Mouse (Mus musculus) midbrain, embryonic 13.5 days (tissue): Measurements from ENCODE around the gene Btbd6. TPM values are rescaled to one million over a fixed set of nuclear protein-coding genes. Genes with fewer than 3 reads are reported as not detected.

ENCODE experiments used
- ATAC-seq: fragments of 200-750 bp; cut with Nextera tagmentation; 2 replicates; pipeline ENCODE4 v1.8.0; 2017; ENCODE audit warnings: mild to moderate bottlenecking, moderate TSS enrichment, moderate library complexity
- H3K27ac ChIP-seq: fragments of 300-500 bp; sonication (generic); 2 replicates; pipeline ENCODE4 v1.5.1; 2015; ENCODE audit warnings: inconsistent platforms, mild to moderate bottlenecking, moderate library complexity
- H3K27me3 ChIP-seq: fragments of 300-500 bp; sonication (generic); 2 replicates; pipeline ENCODE4 v1.6.1; 2015; ENCODE audit warnings: mild to moderate bottlenecking, inconsistent platforms
- H3K36me3 ChIP-seq: fragments of 300-500 bp; sonication (generic); 2 replicates; pipeline ENCODE4 v1.6.1; 2015; ENCODE audit warnings: mild to moderate bottlenecking, inconsistent platforms
- H3K4me1 ChIP-seq: fragments of 300-500 bp; sonication (generic); replicated peaks from 2 replicates; pipeline ENCODE4 v1.6.1; 2015; ENCODE audit warnings: inconsistent platforms
- H3K4me2 ChIP-seq: fragments of 300-500 bp; sonication (generic); replicated peaks from 2 replicates; pipeline ENCODE4 v1.6.1; 2015; ENCODE audit warnings: moderate library complexity, mild to moderate bottlenecking, inconsistent platforms
- H3K4me3 ChIP-seq: fragments of 300-500 bp; sonication (generic); replicated peaks from 2 replicates; pipeline ENCODE4 v1.5.1; 2015; ENCODE audit warnings: mild to moderate bottlenecking, inconsistent platforms
- H3K9ac ChIP-seq: fragments of 300-500 bp; sonication (generic); replicated peaks from 2 replicates; pipeline ENCODE4 v1.6.1; 2015; ENCODE audit warnings: mild to moderate bottlenecking, inconsistent platforms
- H3K9me3 ChIP-seq: fragments of 300-500 bp; sonication (generic); 2 replicates; pipeline ENCODE4 v1.6.1; 2016; ENCODE audit warnings: mild to moderate bottlenecking, inconsistent platforms
- WGBS: fragments of 180-500 bp; shearing (Covaris S2); methylation state at CpG from one replicate; pipeline ENCODE4 v1.1.7; 2015; 5-methylcytosine and 5-hydroxymethylcytosine counted together
- polyA plus RNA-seq: library from polyadenylated mRNA; unstranded; fragments of >200 nt; fragmentation: Nextera tagmentation; extraction: Ambion mirVana; gene quantifications from 2 replicates; pipeline ENCODE4 v1.2.1, GENCODE M21; 2015

Gene Btbd6
- polyA plus RNA-seq, 1 experiment from 2014 or later, result 37.8 TPM

- Histone ChIP-seq H3K36me3 (peaks cover 51% of the 10 kb centered on the region), H3K27ac (no peak overlapping the region), H3K9ac (no peak overlapping the region), H3K27me3 (no peaks in the 10 kb centered on the region), H3K9me3 (no peaks in the 10 kb centered on the region), H3K4me1 (no peaks in the 10 kb centered on the region), H3K4me2 (no peak overlapping the region), H3K4me3 (no peak overlapping the region)
- 87% methylated on average over 8 of the region's 8 CpGs for WGBS
- no peak for ATAC-seq
Measured at GRCm38 (mm10) chr12:112959421-112959820, 16.9 kb upstream of the Btbd6 start.

GRCm38 (mm10) chr12:112961428-112961827, 14.9 kb upstream of the Btbd6 start:
- no peak overlapping the region for H3K9ac ChIP-seq
- peaks cover 69% of the 10 kb centered on the region for H3K36me3 ChIP-seq
- H3K9me3 ChIP-seq, result no peaks in the 10 kb centered on the region
- no peak overlapping the region for H3K4me2 ChIP-seq
- H3K4me3 ChIP-seq, result no peak overlapping the region
- 79% methylated on average over 7 of the region's 7 CpGs for WGBS
- H3K27me3 ChIP-seq, result no peaks in the 10 kb centered on the region
- no peaks in the 10 kb centered on the region for H3K4me1 ChIP-seq
- no peak overlapping the region for H3K27ac ChIP-seq
- no peak for ATAC-seq

- no peaks in the 10 kb centered on the region for H3K4me1 ChIP-seq
- H3K4me3 ChIP-seq, result no peak overlapping the region
- H3K9me3 ChIP-seq, result no peaks in the 10 kb centered on the region
- no peaks in the 10 kb centered on the region for H3K27me3 ChIP-seq
- peaks cover 74% of the 10 kb centered on the region for H3K36me3 ChIP-seq
- no peak overlapping the region for H3K27ac ChIP-seq
- H3K4me2 ChIP-seq, result no peak overlapping the region
- 73% methylated on average over 5 of the region's 5 CpGs for WGBS
- no peak overlapping the region for H3K9ac ChIP-seq
- no peak for ATAC-seq
Measured at GRCm38 (mm10) chr12:112961872-112962271, 14.4 kb upstream of the Btbd6 start.

- 87% methylated on average over 13 of the region's 13 CpGs for WGBS
- Histone ChIP-seq H3K36me3 (peaks cover 98% of the 10 kb centered on the region), H3K27me3 (no peaks in the 10 kb centered on the region), H3K27ac (no peak overlapping the region), H3K4me1 (no peaks in the 10 kb centered on the region), H3K9ac (no peak overlapping the region), H3K4me2 (no peak overlapping the region), H3K4me3 (no peak overlapping the region), H3K9me3 (no peaks in the 10 kb centered on the region)
- ATAC-seq, result no peak
Measured at GRCm38 (mm10) chr12:112965783-112966182, 10.5 kb upstream of the Btbd6 start.

- Histone ChIP-seq H3K9ac (no peak overlapping the region), H3K9me3 (no peaks in the 10 kb centered on the region), H3K4me2 (no peak overlapping the region), H3K4me1 (no peaks in the 10 kb centered on the region), H3K4me3 (no peak overlapping the region), H3K27me3 (no peaks in the 10 kb centered on the region), H3K36me3 (peaks cover 97% of the 10 kb centered on the region), H3K27ac (no peak overlapping the region)
- no peak for ATAC-seq
- WGBS, result 68% methylated on average over 8 of the region's 8 CpGs
Measured at GRCm38 (mm10) chr12:112968943-112969342, 7.3 kb upstream of the Btbd6 start.

- Histone ChIP-seq H3K4me3 (no peak overlapping the region), H3K27ac (no peak overlapping the region), H3K4me1 (no peaks in the 10 kb centered on the region), H3K36me3 (peaks cover 93% of the 10 kb centered on the region), H3K27me3 (no peaks in the 10 kb centered on the region), H3K4me2 (no peak overlapping the region), H3K9ac (no peak overlapping the region), H3K9me3 (no peaks in the 10 kb centered on the region)
- no peak for ATAC-seq
- WGBS, result 96% methylated on average over 6 of the region's 6 CpGs
Measured at GRCm38 (mm10) chr12:112969616-112970015, 6.7 kb upstream of the Btbd6 start.

- 93% methylated on average over 9 of the region's 9 CpGs for WGBS
- Histone ChIP-seq H3K27ac (no peak overlapping the region), H3K4me1 (peaks cover 28% of the 10 kb centered on the region), H3K4me3 (no peak overlapping the region), H3K4me2 (no peak overlapping the region), H3K9me3 (no peaks in the 10 kb centered on the region), H3K9ac (no peak overlapping the region), H3K36me3 (peaks cover 68% of the 10 kb centered on the region), H3K27me3 (no peaks in the 10 kb centered on the region)
- ATAC-seq, result no peak
Measured at GRCm38 (mm10) chr12:112974736-112975135, 1.5 kb upstream of the Btbd6 start.

GRCm38 (mm10) chr12:112977156-112977555, 874 bp downstream of the Btbd6 start:
- H3K27me3 ChIP-seq, result no peaks in the 10 kb centered on the region
- H3K36me3 ChIP-seq, result peaks cover 68% of the 10 kb centered on the region
- 47% methylated on average over 12 of the region's 12 CpGs for WGBS
- peak overlapping the region; percentile 91 for H3K27ac ChIP-seq
- H3K4me2 ChIP-seq, result peak overlapping the region; percentile 75
- H3K4me3 ChIP-seq, result peak overlapping the region; percentile 65
- peak overlapping the region; percentile 86 for H3K9ac ChIP-seq
- ATAC-seq, result no peak
- peaks cover 28% of the 10 kb centered on the region for H3K4me1 ChIP-seq
- H3K9me3 ChIP-seq, result no peaks in the 10 kb centered on the region

GRCm38 (mm10) chr12:112982031-112982430, 5.7 kb downstream of the Btbd6 start:
- no peak overlapping the region for H3K27ac ChIP-seq
- H3K9me3 ChIP-seq, result no peaks in the 10 kb centered on the region
- ATAC-seq, result no peak
- H3K4me2 ChIP-seq, result no peak overlapping the region
- no peaks in the 10 kb centered on the region for H3K27me3 ChIP-seq
- 70% methylated on average over 2 of the region's 2 CpGs for WGBS
- no peak overlapping the region for H3K9ac ChIP-seq
- H3K36me3 ChIP-seq, result peaks cover 90% of the 10 kb centered on the region
- H3K4me1 ChIP-seq, result peaks cover 15% of the 10 kb centered on the region
- no peak overlapping the region for H3K4me3 ChIP-seq

GRCm38 (mm10) chr12:112985346-112985745, 9.1 kb downstream of the Btbd6 start:
- no peak for ATAC-seq
- Histone ChIP-seq H3K36me3 (peaks cover 69% of the 10 kb centered on the region), H3K27me3 (no peaks in the 10 kb centered on the region), H3K4me2 (no peak overlapping the region), H3K9me3 (no peaks in the 10 kb centered on the region), H3K27ac (no peak overlapping the region), H3K9ac (no peak overlapping the region), H3K4me3 (no peak overlapping the region), H3K4me1 (no peaks in the 10 kb centered on the region)
- 89% methylated on average over 6 of the region's 6 CpGs for WGBS

- H3K9ac ChIP-seq, result no peak overlapping the region
- WGBS, result 68% methylated on average over 6 of the region's 6 CpGs
- H3K36me3 ChIP-seq, result peaks cover 67% of the 10 kb centered on the region
- no peaks in the 10 kb centered on the region for H3K27me3 ChIP-seq
- H3K27ac ChIP-seq, result no peak overlapping the region
- no peak overlapping the region for H3K4me2 ChIP-seq
- H3K4me3 ChIP-seq, result no peak overlapping the region
- no peaks in the 10 kb centered on the region for H3K4me1 ChIP-seq
- no peak for ATAC-seq
- H3K9me3 ChIP-seq, result no peaks in the 10 kb centered on the region
Measured at GRCm38 (mm10) chr12:112987877-112988276, 11.6 kb downstream of the Btbd6 start.

GRCm38 (mm10) chr12:112990706-112991405, 14.6 kb downstream of the Btbd6 start:
- Histone ChIP-seq H3K36me3 (peaks cover 47% of the 10 kb centered on the region), H3K4me1 (no peaks in the 10 kb centered on the region), H3K9ac (no peak overlapping the region), H3K27ac (no peak overlapping the region), H3K27me3 (no peaks in the 10 kb centered on the region), H3K9me3 (no peaks in the 10 kb centered on the region), H3K4me3 (no peak overlapping the region), H3K4me2 (no peak overlapping the region)
- ATAC-seq, result no peak
- 90% methylated on average over 5 of the region's 5 CpGs for WGBS

- WGBS, result 98% methylated on average over 2 of the region's 2 CpGs
- Histone ChIP-seq H3K27me3 (no peaks in the 10 kb centered on the region), H3K36me3 (peaks cover 41% of the 10 kb centered on the region), H3K9me3 (no peaks in the 10 kb centered on the region), H3K4me3 (no peak overlapping the region), H3K4me2 (no peak overlapping the region), H3K27ac (no peak overlapping the region), H3K9ac (no peak overlapping the region), H3K4me1 (0 out of 2 replicates have a peak, but pooled peaks cover 2% of the 10 kb centered on the region)
- ATAC-seq, result no peak
Measured at GRCm38 (mm10) chr12:112991444-112991843, 15.2 kb downstream of the Btbd6 start.
